Mouse (Mus musculus) ES-Bruce4 (cell line): ENCODE measurements at regions not wholly inside any gene's neighbourhood (a gene's known extent, or its start where the extent isn't known, plus 50 kb on each side); places are given as distances from the start of the nearest gene placed in this dataset.
A peak's percentile ranks its signal among the peaks of the same experiment; 100 is the strongest.

ENCODE experiments used
- CTCF ChIP-seq: IDR thresholded peaks from one replicate; pipeline ENCODE4 v1.8.1; 2011; ENCODE audit warnings: low read depth, low read length
- EP300 ChIP-seq: IDR thresholded peaks from 2 replicates; pipeline ENCODE4 v1.6.1; 2011; ENCODE audit warnings: low read depth, low read length; ENCODE audit not compliant: insufficient read depth
- POLR2A ChIP-seq: IDR thresholded peaks from one replicate; pipeline ENCODE4 v1.8.1; 2011; ENCODE audit warnings: low read length; ENCODE audit not compliant: insufficient read depth

DNA sequence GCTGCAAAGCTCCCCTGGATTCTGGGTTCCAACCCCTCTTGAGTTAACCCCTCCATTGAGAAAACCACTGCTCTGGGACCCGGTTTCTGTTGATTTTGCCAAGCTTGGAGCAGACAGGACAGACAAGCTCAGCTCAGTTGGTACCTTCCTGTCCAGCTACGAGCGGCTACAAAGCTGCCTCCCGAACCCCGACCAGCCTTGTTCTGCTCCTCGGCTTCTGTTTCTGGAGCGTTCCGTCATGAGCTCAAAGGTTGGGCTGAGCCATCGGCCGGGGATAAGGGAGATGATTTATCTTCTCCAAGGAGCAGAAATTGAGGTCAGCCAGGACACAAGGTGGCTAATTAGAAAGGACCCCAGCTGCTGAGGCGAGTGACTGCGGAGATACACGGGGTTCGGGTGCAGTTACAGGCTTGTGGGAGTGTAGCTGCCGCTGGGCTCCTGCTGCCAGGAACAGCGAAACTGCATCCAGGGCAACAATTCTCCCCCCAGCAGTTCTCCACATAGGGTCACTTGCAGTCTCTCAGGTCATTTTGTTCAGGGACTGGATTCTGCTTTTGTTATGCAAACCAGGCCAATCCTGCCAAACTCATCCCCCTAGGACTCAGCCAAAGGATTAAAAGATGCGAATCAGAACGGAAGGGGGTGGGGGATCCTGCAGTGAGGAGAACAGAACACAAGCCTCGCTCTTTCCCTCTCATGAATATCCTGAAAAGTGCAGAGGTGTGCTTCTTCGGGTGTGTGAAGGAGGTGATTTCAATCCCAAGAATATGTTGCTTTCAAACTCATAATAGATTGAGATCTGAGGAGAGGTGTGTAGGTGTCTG lies 50.0 kb upstream of the Tmem132d start:
- TF ChIP-seq POLR2A (no peak), CTCF (no peak), EP300 (peak; percentile 64; the same call in 1 of the 2 replicates)
